Mouse (Mus musculus) thymus, postnatal 14 days (tissue): Measurements from ENCODE around the gene Egfr.

Source experiments
- DNase-seq: peaks from one replicate; pipeline ENCODE4 v3.0.0; 2021

The Egfr gene

DNA sequence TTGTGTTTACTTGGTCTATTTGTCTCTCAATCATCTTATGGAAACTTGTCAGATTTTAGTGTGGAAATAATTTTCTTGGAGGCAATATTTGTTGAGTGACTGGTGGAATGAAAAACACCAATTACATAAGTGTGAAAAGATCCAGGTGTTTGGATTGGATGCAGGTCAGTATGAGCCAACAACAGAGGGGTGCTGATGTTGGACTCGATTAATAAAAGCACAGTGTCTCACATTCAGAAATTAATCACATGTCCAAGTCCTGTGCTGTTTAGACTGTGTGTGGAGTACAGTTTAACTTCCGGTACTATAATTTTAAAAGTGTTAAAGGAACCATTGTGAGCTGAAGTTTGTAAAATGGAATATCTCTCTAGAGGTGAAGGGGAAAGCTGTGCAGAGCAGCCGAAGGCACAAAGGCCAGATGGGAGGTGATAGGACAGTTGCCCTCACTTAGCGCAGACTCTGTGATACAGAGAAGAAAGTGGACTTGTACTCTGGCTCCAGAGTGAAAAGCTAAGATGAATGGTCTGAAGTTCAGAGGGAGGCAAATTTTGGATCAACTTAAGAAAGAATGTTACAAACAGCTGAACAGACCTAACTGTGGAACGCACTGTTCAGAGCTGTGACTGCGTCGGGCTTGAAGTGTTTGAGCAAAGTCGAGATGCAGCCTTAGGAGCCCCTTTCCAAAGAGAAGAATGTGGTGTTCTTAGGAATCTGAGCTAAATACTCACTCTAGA is 32.1 kb downstream of the Egfr start:
- no peak for DNase-seq

DNA sequence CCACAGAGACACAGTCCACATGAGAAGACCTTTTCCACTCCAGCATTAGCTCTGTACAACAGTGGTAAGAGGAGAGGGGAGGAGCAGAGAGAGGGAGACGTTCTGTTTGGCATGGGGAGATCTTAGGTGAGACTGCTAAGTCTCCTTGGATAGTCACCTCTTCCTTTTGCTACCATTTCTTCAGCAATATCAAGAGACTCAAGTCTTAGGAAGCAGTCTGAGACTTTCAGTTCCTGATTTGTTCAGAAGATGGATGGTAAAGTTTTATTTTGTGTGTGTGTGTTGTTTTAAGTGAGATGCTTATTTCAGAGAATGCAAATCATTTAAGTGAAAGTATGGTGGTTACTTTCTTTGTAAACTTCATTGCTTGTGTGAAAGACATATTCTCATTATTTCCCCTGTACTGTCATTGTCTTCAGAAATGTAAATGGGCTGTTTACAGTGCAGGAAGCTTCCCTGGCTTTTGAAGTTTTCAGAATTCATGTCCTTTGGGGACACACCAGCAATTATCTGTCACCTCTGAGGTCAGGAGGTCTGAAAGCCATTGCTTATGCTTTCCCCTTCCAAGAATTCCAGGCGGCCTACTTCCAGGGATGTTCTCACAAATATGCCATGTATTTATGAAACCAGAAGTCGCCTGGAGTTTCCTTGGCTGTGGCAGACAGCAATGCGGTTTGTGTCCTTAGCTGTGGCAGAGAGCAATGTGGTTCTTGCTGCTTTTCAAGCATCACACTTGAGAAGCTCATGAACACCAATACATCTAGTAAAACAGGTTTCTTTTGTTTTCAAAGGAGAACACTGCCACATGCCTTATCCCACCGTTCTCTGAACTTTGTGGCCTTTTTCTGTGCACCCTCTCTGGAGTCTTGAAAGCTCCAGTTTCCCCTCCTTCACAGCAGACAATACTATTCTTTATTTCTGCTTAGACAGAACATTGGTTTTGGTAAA is 40.9 kb downstream of the Egfr start:
- no peak for DNase-seq

DNA sequence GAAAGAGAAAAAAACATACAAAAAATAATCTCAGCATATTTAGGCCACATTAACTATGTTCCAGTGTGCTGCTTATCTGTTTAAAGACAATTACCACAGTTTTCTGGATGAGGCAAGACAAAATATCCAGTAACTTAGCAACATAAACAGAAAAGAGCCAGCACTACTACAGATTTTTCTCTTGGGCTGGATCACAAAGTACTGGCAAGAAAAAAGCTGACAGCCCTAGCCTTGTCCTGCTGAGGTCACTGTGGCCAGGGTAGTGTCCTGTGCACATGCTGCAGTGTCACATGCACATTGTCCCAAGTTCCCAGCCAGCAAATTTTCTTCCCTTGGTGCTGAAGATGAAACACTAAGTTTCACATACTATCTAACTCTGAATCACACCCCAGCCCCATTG is 43.0 kb downstream of the Egfr start:
- DNase-seq = no peak

DNA sequence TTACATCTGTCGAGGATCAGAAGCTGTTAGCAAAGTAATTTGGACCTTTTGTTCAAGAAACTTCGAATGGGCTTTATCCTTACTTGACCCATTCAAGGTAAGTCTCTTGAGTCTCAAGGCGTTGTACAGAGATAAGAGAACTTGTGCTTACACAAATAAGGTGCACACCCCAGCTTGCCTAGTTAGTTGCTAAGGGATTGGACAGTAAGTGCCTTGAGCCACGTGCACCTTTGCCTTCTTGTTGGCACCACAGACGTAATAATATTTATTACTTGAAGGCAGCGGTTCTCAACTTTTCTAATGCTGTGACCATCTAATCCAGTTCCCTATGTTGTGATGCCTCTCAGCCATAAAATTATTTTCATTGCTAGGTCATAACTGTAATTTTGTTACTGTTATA is 43.5 kb downstream of the Egfr start:
- DNase-seq = no peak

DNA sequence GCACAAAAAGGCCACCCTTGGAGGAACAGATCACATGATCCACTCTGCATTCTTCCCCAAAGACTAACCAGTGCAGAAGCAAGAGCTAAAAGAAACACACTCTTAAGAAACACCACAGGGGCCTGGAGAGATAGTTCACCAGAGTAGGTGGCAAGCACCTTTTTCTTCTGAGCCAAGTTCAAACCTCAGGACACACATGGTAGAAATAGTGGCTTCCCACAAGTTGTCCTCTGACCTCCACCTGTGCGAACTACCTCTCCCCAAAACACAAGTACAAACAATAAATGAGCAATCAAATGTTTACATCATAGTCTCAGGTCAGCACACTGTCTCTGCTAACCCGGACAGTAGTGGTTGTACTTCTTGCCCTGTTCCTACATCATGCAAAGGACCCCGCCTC is 45.5 kb downstream of the Egfr start:
- no peak for DNase-seq

DNA sequence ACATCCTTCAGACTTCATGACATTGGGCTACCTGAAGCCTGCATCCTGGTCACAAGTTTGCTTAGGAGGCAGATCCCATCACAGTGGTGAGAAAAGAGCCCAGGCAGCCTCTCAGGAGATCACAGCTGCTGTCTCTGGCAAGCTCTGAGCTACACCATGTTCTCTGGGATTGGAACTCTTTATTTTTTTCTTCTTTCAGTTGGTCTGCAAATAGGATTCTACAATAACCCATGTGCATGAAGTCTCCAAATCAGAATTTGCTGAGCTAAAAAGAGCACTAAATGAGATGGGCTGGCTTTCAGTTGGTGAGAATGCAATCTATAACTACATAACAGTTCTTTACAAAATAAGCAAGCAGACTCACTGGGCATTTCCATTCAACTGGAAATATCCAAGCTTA is 46.1 kb downstream of the Egfr start:
- no peak for DNase-seq

DNA sequence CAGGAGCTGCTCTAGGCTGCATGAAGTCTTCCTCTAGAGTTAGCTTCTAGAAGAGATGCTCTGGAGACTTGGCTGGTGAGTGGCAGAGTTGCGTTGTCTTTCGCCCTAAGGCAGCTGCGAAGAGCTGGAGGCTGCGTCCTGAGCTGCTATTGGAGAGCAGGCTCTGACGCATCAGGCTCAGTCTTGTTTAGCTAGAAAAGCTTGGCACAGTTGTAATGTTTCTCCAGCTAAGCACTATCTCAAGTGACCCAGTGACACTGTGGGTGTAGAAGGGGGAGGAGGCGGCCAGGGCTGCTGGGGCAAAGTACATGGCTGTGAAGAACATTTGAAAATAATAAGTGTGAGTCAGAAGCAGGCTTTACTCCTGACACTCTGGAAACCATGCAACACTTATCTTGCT is 48.5 kb downstream of the Egfr start:
- DNase-seq = no peak

DNA sequence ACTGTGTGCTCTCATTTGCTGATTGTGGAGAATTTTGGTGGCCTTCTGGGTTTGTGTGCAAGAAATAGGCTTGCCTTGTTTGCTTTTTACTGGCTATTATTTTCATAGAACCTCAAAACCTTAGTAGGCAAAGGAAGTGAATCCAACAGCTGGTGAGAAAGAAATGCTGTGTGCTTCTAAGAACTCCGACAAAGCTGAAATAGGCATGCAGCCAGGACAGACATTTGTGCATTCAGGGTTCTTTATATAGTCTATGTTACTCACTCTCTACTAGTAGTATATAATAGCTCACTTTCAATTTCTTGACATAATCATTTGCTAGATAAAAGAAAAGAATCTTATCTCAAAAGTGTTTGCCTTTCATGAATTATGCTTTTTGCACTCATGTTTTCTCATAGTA is 50.7 kb downstream of the Egfr start:
- no peak for DNase-seq

DNA sequence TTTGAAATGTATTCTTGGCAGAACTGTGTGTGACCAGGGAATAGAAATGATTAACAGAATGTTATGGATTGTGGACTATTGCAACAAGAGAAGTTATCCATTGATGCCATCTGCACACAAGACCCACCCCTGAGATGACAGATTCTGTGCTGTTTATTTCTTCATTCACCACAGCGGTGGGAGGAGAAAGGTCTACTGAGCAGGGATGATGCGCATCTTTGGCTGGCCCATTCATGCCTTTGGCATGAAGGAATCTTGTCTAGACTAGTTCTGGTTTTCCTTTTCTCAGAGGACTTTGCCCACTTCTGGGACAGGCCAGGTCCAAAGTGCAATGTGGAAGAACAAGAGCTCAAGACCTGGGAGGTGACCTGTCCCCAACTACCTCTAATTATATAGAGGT is 52.0 kb downstream of the Egfr start:
- no peak for DNase-seq

DNA sequence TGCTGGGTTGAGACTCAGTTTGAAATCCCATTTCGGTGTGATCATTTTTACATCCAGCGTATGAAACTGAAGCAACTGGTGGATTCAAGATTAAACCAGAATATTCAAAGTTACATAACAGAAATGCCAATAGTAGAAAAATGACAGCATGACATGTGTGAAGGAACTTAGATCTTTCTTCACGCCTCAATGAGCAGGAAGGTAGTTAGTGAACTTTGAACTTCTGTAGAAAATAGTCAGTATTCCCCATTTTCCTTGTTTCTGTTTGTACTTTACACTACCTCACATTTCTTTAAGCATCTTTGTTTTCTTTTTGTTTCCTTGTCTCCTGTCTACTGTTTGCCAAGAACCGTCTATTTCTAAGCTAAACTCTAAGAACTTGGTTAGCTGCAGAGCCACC is 53.9 kb downstream of the Egfr start:
- DNase-seq = no peak

DNA sequence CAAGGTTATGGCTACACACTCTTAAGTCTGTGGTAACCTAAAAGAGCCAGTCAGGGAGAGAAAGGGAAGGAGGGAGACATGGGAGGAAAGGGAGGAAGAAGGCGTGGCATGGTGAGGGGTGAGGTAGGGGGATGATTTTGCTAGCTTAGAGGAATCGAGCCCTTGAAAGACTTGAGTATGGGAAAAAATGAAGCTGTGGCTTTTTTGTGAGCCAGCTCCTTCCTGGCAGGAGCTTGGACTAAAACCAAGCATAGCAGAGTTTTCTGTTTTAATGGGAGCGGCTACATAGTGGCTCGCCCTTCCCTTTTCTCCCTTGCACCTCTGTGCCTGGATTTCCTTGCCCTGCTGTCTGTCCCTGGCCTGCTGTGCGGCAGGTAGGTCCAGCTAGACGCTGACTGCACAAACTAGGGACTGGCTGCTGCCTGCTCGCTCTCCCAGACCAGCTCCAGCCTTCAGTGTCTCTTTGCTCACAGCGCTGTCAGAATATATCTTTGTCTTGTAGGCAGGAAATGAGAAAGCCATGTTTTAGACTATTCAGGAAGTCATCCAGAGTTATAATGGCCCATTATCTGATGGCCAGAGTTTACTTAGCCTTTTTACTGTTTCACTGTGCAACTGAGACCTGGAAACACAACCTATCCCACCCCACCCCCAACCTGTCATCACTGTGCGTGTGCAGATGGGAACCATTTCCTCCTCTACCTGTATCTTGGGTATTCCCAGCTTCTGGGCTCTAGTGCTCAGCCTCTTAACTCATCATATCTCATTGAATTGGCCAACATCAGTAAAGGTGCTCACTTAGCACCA is 57.4 kb downstream of the Egfr start:
- no peak for DNase-seq

DNA sequence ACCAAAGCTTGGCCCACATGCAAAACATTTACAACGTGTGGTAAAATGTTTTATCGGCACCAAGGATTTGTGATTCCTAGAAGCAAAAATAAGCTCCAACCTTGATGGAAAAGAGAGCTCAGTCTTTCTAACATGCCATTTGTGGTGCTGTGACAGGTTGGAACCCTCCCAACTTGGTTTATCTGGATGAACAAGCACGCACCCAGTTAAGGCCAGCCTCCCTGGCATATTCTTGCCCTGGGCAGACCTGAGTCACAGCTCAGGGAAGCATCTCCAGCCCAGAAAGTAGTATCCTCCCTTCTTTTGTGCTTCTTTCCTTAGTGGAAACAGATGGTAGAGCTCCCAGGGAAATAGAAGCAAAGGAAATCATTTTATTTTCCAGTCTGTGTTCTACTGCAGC is 58.1 kb downstream of the Egfr start:
- no peak for DNase-seq

DNA sequence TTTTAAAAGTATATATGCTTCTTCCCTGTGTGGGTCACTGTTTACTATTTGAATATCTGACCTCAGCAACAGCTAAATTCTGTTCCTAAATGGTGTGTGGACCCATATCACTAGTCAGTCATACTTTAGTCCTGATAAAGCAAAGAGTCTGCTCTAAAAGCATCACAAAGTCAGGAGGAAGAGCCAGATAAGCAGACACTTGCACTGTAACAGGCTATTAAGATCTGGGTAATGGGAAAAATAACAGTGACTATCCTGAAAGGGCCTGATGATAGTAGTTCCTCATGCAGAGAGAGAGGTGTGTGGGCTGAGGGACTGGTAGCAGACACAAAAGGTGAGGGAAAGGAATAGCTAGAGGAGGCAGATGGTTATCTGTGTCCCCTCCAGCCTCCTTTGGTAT is 61.3 kb downstream of the Egfr start:
- no peak for DNase-seq

DNA sequence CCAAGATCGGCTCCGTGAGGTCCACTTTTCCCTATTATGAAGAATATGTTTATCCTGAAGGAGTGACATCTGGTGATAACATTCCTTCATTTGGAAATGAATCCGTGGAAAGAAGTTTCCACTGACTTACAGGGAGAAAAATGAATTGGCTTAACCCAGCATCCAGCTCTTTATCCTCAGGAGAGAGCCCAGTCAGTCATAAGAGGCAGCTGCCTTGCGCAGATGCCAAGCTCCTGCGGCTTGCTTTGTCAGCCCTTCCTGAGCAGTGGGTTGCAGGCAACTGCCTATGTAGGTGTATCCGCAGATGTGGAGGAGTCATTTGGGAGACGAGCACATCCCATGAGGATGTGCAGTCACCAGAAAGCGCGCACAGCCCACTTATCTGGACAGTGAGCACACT is 64.4 kb downstream of the Egfr start:
- no peak for DNase-seq

DNA sequence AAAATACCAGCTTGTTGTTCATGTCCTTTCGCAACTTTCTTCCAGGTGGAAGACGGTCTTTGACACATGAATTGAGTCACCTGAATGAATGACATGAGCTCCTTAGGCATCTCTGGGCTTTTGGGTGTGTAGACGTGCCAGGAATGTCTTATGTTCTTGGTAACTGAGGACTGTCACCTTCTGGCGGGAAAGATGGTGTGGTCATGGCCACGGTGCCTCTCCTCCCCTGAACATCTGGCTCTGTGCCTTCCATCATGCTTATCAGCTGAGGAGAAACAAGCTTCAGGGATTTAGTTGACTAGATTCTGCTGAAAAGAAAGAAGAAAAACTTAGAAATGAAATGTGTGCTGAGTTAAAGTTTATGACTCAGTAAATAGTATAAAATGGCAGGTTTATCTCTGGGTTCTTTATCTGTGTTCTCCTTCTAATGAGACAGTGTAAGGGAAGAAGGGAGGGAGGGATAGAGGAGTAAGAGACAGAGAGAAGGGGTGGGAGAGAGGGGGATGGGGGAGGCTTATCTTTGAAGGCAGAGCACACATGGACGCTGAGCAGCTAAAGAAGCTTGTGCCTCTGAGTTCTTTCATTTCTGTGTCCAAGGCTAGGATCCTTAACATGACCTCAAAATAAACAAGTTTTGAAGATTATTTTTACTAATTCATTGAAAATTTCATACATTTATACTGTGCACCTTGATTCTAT is 65.5 kb downstream of the Egfr start:
- no peak for DNase-seq

DNA sequence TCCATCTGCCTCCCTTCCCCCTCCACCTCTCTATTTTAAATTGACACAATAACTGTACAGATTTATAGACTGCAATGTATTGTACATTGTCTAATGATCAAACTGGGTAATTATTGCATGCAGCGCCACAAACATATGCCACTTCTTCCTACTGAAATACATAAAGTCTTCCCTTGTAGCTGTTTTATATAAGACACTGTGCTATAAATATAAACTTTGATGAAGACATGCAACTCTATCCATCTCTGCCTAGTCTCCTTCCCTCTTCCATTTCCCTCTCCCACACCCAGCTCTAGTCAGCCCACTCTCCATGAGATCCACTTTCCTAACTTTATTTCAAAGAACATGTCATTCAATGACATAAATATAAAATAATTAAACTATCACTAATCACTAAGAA is 67.4 kb downstream of the Egfr start:
- DNase-seq = no peak

DNA sequence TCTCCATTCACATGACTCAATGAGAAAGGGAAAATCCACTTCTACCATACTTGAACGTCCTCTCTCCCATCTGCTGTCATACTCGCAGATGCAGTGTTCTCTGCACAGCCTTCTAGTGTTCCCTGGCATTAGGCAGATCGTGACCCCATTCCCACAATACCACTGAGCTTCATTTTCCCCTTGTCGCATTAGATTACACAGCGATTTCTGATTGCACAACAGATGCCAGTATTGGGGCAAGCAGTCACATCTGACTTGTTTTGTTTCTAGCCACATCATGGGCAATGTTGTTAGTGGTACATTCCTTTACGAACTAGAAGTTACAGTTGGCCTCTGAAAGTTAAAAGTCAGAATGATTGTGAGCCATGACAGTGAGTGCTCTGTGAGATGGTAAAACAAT is 68.1 kb downstream of the Egfr start:
- DNase-seq = no peak

DNA sequence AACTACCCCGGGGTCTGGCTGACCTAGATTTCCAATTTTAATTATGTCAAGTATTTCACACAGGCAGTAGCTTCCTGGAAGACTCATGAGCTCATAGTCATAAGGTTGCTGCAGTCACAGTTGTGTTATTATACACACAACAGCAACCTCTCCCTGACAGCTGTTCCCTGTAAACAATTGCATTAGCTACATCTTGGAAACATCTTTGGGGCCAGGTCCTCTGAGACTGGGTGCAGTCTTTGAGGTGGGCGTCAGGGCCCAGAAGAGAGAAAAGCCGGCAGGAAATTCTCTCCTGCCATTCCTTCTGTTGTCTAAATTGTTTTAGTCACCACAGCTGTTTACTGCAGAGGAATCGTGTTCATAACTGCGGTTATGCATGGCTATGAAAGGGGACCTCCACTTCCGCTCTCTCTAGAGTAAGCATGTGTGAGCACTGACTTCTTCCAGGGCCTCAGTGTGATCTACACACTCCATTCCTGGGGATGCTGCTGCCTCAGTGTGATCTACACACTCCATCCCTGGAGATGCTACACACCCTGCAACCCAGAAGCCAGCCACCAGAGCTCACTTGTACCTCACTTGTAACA is 69.8 kb downstream of the Egfr start:
- no peak for DNase-seq

DNA sequence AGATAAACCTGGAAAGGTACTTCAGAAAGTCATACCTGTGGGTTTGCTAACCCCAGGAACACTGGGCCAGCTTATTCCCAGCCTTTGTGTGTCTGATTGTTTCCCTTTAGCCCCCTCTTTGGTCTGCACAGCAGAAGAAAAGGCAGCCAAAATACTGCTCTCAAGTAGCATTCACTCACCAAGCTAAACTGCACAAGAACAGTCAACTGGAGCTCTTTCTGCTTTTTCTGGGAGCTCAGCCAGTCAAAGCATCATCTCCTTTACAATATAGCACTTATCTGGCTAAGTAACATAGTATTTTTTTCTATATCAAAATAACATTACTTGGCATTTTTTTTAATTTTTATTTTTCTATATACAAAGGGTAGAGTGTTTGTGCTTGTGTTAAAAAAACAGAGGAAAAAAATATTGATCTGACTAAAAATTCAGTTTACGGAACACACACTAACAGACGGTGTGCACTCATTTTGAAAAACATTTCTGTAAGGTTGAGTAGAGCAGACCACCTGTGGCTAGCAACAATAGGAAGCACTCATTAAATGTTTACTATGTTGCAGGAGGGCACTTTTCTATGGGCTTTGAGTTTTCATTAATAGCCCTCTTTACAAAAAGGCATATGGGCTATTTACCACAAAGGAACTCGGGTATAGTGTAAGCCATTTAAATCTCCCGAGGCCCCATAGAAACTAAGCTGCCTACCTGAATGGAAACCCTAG is 72.0 kb downstream of the Egfr start:
- no peak for DNase-seq

DNA sequence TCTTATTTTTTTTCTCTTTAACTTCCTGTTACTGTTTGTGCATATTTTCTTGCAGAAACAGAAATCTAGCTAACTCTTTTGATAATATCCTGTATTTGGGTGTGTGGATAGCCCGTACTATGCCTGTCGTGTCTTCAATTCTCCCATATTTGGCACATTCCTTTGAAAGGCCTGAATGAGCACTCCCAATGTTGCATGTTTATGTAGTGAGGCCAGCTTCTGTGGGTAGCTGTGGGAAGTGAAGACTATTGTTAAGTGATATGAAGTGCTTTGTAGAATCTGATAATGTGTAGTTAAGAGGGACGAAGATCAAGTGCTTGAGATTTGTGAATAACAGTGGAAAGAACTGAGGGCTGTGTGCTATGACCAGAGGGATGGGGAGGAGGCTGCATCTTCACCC is 77.5 kb downstream of the Egfr start:
- DNase-seq = no peak

DNA sequence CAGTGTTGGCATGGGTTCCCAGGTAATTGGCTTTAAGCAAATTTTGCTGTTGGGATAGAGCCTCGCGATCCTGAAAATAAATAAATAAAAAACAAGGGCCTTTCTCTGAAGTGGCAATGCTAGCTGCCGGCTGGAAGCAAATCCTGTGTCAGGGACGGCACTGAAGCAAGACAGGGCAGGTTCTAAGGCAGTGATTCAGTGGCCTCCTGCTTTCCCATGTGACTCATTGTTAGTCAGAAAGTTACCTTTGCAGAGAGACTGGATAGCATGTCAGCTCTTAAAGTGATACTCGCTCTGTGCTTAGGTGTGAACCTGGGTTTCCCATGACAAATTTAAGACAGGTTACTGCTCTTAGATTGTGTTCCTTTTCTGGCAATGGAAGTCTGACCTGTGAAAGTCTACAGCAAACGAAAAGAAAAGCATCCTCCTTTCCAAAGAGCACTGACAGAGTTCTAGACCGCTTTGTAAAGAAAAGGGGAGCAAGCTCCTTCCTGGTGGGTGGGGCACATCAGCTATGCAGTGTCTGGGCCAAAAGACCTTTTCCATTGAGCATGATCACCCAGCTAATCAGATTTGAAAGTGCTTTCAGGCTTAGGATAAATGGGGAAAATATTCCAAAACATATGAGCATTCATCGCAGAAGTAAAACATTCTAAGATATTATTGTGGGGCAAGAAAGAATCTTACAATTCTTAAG is 78.7 kb downstream of the Egfr start:
- DNase-seq = no peak
